Mouse (Mus musculus) kidney, postnatal 0 days (tissue): ENCODE measurements around the gene Lrmda. TPM values are rescaled to one million over a fixed set of nuclear protein-coding genes. Genes with fewer than 3 reads are reported as not detected.

Experiments used
- ATAC-seq: fragments of 200-750 bp; cut with Nextera tagmentation; replicated peaks from 2 replicates; pipeline ENCODE4 v1.8.0; 2017; ENCODE audit warnings: low read depth, moderate number of reproducible peaks, moderate TSS enrichment, moderate library complexity; ENCODE audit not compliant: low FRiP score
- DNase-seq: peaks from one replicate; pipeline ENCODE4 v3.0.0-alpha.2; 2016; ENCODE audit warnings: low spot score
- H3K27ac ChIP-seq: fragments of 300-500 bp; sonication (generic); 2 replicates; pipeline ENCODE4 v1.5.1; 2014; ENCODE audit warnings: mild to moderate bottlenecking
- H3K27me3 ChIP-seq: fragments of 300-500 bp; sonication (generic); 2 replicates; pipeline ENCODE4 v1.6.1; 2014; ENCODE audit warnings: low read length, mixed read lengths; ENCODE audit not compliant: insufficient read depth
- H3K36me3 ChIP-seq: fragments of 300-500 bp; sonication (generic); 2 replicates; pipeline ENCODE4 v1.6.1; 2014; ENCODE audit warnings: low read length, mixed read lengths; ENCODE audit not compliant: insufficient read depth
- H3K4me1 ChIP-seq: fragments of 300-500 bp; sonication (generic); replicated peaks from 2 replicates; pipeline ENCODE4 v1.6.1; 2014; ENCODE audit warnings: antibody characterized with exemption, low read length, mixed read lengths; ENCODE audit not compliant: insufficient read depth
- H3K4me2 ChIP-seq: fragments of 300-500 bp; sonication (generic); 2 replicates; pipeline ENCODE4 v1.6.1; 2014; ENCODE audit warnings: mild to moderate bottlenecking, low read length, moderate library complexity, mixed read lengths
- H3K4me3 ChIP-seq: fragments of 300-500 bp; sonication (generic); replicated peaks from 2 replicates; pipeline ENCODE4 v1.5.1; 2014; ENCODE audit warnings: low read depth, low read length
- H3K9ac ChIP-seq: fragments of 300-500 bp; sonication (generic); 2 replicates; pipeline ENCODE4 v1.6.1; 2014; ENCODE audit warnings: low read depth, low read length
- H3K9me3 ChIP-seq: fragments of 300-500 bp; sonication (generic); replicated peaks from 2 replicates; pipeline ENCODE4 v1.6.1; 2016; ENCODE audit warnings: low read length, inconsistent platforms, mixed read lengths
- CTCF ChIP-seq: IDR thresholded peaks from 2 replicates; pipeline ENCODE4 v1.5.1; 2016; ENCODE audit warnings: antibody characterized with exemption, low read depth, mild to moderate bottlenecking, moderate library complexity
- WGBS: fragments of 180-500 bp; shearing (Covaris S2); extraction: QIAGEN DNeasy Blood & Tissue Kit; methylation state at CpG from one replicate; pipeline ENCODE4 v1.1.7; 2014; 5-methylcytosine and 5-hydroxymethylcytosine counted together
- polyA plus RNA-seq: library from polyadenylated mRNA; unstranded; fragments of >200 nt; fragmentation: Nextera tagmentation; extraction: Ambion mirVana; gene quantifications from 2 replicates; pipeline ENCODE4 v1.2.1, GENCODE M21; 2015

The Lrmda gene
- polyA plus RNA-seq, 1 experiment from 2014 or later = 0.83 TPM

DNA sequence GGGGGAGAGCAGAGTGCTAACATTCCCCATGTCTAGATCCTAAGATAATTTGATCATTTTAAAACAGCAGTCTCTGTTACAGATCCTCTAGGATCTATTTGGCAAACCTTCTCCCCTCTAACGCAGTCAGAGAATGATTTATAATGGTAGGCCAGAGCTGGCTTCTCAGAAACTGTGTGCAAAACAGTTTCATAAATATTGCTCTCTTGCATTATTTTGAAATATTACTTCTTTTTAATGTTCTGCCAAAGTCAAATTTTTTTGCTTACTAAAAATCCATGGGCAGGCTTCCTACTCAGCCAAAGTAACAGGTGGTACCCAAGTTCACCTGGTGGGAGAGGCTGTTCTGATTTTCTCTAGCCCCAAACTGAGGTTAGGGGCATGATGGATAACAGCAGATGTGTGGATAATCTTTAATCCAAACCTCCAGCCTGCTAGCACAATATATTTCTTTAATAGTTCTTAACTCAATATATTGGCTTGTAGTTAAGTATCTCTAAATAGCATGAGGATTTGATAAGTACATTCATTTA, 1064.8 kb downstream of the Lrmda start:
- Histone ChIP-seq H3K4me2 (no peak overlapping the region), H3K4me1 (0 out of 2 replicates have a peak, but pooled peaks cover 6% of the 10 kb centered on the region), H3K9ac (no peak overlapping the region), H3K27ac (0 out of 2 replicates have a peak overlapping the region, but pooled peaks have one; percentile 26), H3K9me3 (no peaks in the 10 kb centered on the region), H3K4me3 (no peak overlapping the region), H3K27me3 (no peaks in the 10 kb centered on the region), H3K36me3 (no peaks in the 10 kb centered on the region)
- DNase-seq = peak; percentile 49
- TF ChIP-seq CTCF = no peak
- 39% methylated on average over 1 of the region's 1 CpGs for WGBS
- no peak for ATAC-seq

DNA sequence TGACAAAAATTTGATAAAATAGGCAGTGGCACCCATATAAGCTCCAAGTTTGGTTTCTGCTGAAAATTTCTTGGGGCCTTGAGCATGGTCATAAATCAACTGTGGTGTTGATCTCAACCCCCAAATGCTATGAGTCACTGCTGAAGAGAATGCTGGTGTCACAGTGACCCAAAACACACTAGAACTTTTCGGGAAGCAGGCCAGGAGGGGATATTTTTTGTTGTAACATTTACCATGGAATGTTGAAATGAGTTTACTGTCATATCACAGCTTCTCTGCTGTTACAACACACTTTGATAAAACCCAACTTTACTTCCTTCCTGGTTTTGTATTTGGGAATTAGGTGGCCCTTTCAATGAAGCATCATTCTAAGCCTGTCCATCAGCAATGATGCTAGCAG, 1065.3 kb downstream of the Lrmda start:
- ATAC-seq (no peak), DNase-seq (peak; percentile 70)
- Histone ChIP-seq H3K9ac (no peak overlapping the region), H3K4me3 (no peak overlapping the region), H3K9me3 (no peaks in the 10 kb centered on the region), H3K4me2 (no peak overlapping the region), H3K4me1 (0 out of 2 replicates have a peak, but pooled peaks cover 6% of the 10 kb centered on the region), H3K27ac (no peak overlapping the region), H3K36me3 (no peaks in the 10 kb centered on the region), H3K27me3 (no peaks in the 10 kb centered on the region)
- WGBS = 49% methylated on average over 1 of the region's 1 CpGs
- no peak for TF ChIP-seq CTCF

DNA sequence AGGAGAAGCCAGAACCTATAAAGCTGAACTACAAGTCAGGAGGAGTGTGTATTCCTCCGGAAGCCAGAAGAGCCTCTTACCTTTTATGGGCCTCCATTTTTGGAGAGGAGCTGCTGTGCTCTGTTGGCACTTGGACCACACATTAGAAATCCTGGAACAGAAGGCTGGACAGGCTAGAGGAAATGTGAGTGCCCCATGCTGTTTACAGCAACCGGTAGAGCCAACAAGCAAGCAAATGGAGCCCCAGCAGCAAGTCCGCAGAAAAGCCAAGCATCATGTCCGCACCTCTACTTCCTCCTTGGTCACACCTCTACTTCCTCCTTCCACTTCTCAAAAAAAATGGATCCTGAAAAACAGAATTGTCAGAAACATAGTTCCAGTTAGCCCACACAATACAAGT, 1073.8 kb downstream of the Lrmda start:
- Histone ChIP-seq H3K36me3 (no peaks in the 10 kb centered on the region), H3K9me3 (no peaks in the 10 kb centered on the region), H3K4me2 (no peak overlapping the region), H3K4me1 (no peaks in the 10 kb centered on the region), H3K27me3 (no peaks in the 10 kb centered on the region), H3K9ac (no peak overlapping the region), H3K4me3 (no peak overlapping the region), H3K27ac (no peak overlapping the region)
- TF ChIP-seq CTCF = no peak
- DNase-seq (no peak), ATAC-seq (no peak)
- WGBS = 75% methylated on average over 4 of the region's 4 CpGs

DNA sequence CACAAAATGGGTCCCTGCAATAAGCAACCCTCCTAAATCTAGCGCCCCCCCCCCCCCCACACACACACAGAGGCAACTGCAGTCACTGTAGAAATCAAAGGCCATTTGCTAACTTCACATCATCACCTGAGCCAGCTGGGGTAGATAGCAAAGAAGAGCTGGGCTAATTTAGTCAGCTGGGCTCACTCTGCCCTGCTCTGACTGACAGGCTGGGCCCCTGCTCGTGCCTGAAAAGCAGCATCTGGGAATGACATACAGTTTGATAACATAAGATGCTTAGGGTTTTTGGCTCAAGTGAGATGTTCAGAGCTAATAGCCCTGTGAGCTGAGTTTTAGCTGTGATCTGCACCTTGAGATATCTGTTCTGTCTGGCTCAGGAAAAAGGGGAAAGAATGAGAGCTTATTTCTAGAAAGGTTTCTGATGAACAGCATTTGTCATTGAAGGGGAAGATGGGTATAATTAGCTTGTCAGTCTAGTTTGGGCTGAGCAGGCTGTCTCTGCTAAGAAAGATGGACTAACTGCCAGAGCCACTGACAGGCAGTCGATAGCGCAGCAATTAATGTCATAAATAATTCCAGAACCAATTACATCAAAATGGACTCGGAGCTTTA, 1075.1 kb downstream of the Lrmda start:
- TF ChIP-seq CTCF = no peak
- WGBS = 39% methylated on average over 5 of the region's 5 CpGs
- DNase-seq (no peak), ATAC-seq (no peak)
- no peak overlapping the region for H3K4me2 ChIP-seq
- H3K9ac ChIP-seq = no peak overlapping the region
- H3K36me3 ChIP-seq = no peaks in the 10 kb centered on the region
- H3K4me1 ChIP-seq = no peaks in the 10 kb centered on the region
- no peak overlapping the region for H3K4me3 ChIP-seq
- no peak overlapping the region for H3K27ac ChIP-seq
- no peaks in the 10 kb centered on the region for H3K9me3 ChIP-seq
- no peaks in the 10 kb centered on the region for H3K27me3 ChIP-seq

DNA sequence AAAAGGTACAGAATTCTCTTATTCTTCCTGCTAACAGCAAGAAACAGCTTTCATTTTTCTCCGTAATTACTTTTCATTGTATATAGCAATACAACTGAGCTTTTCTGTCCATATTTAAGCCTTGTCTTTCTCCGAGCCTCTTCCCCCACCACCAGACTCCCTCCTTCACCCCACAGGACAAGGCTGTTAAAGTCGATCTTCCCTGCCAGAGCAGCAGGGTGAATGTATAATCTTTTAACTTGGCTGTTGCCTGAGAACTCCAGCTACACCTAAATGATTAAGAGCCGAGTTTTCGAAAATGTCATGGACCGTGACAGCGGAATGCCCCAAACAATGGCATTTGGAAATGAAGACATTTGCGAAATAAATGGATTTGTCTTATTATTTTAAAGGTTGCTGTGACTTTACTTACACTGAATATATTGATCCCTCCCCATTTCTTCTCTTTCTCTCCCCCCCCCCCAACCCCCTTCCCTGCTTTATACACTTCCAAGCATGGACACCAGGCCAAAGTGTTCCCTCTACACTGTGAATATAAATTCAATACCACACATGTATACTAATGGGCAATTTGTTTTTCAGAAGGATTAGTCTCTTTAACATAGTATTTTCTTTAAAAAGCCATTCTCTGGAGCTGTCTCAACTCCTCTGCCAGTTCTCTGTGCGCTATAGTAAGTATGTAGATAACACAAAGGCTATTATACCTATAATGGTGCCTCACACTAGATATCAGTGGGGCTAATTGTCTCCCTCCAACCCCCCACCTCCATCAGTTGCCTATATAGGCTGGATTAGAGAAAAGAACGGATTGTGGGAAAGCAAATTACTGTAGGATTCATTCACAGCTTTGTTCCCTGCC, 1075.9 kb downstream of the Lrmda start:
- Histone ChIP-seq H3K4me3 (no peak overlapping the region), H3K4me2 (peak overlapping the region; percentile 1; the same call in 1 of the 2 replicates), H3K36me3 (no peaks in the 10 kb centered on the region), H3K4me1 (no peaks in the 10 kb centered on the region), H3K9me3 (no peaks in the 10 kb centered on the region), H3K27me3 (no peaks in the 10 kb centered on the region), H3K9ac (no peak overlapping the region), H3K27ac (no peak overlapping the region)
- no peak for TF ChIP-seq CTCF
- peak; percentile 25 for DNase-seq
- no peak for ATAC-seq
- WGBS = 56% methylated on average over 10 of the region's 10 CpGs

DNA sequence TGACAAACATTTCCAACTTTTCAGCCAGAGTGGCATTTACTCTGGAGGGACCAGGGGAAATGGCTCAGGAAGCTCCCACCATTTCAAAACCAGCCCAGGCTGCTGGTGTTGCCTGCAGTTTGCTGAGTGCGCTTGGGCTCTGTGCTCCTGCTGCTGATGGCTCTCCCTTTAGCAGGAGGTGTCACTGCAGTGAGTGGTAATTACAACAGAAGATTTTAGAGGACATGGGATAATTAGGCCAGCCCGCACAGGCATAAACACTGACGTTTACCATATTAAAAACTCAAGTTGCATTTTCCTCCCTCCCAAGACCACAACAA, 1076.5 kb downstream of the Lrmda start:
- Histone ChIP-seq H3K36me3 (no peaks in the 10 kb centered on the region), H3K27me3 (no peaks in the 10 kb centered on the region), H3K4me1 (no peaks in the 10 kb centered on the region), H3K9ac (no peak overlapping the region), H3K4me2 (no peak overlapping the region), H3K4me3 (no peak overlapping the region), H3K27ac (no peak overlapping the region), H3K9me3 (no peaks in the 10 kb centered on the region)
- ATAC-seq (no peak), DNase-seq (no peak)
- no peak for TF ChIP-seq CTCF
- WGBS = 67% methylated on average over 3 of the region's 3 CpGs
